In the genomic region with DNA sequence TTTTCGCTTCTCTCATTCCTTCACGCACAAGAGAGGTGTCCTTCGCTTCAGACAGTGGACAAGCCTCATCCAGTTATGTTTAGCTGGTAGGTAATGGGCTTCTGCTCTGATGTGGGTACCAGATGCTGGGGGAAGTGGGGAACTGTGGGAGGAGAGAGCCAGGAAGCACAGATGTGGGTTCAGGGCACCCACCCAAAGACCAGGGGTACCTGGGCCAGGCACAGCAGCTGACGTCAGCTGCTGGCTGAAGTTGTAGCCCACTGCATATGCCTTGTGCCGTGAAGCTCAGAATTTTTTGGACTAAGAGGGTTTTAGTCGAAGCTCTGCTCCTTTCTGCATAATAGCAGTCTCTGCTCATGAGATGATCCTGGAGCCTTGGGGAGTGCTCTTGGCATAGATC, we compare ENCODE assay signal across 16 mouse cellular contexts.
"Had no signal": no experiment of that assay in that cellular context is flagged by ENCODE, and none has a peak within 500 bp of the region (broad histone marks: within the 10 kb centered on the region; RNA-seq: fewer than 3 reads in every experiment).

No protein-coding gene starts in this region.

- DNase-seq: retina, postnatal 1 day; right cerebral cortex, adult 18-20 months; right cerebral cortex, postnatal 14 days; right cerebral cortex, postnatal 25 days; right cerebral cortex, postnatal 4 days; spleen, adult 18-20 months; thymus, adult 18-20 months; thymus, adult 2 months; thymus, postnatal 14 days; thymus, postnatal 25 days; thymus, postnatal 36 days; thymus, postnatal 4 days had no signal

- H3K4me1 ChIP-seq: neural tube, embryonic 13.5 days; neural tube, embryonic 15.5 days; stomach, embryonic 15.5 days had no signal

- H3K27ac ChIP-seq: neural tube, embryonic 13.5 days; neural tube, embryonic 15.5 days; stomach, embryonic 15.5 days; stomach, postnatal 0 days had no signal

- H3K9me3 ChIP-seq: neural tube, embryonic 13.5 days; neural tube, embryonic 15.5 days; stomach, embryonic 15.5 days had no signal

- H3K4me3 ChIP-seq: neural tube, embryonic 13.5 days; neural tube, embryonic 15.5 days; stomach, embryonic 15.5 days had no signal

- H3K36me3 ChIP-seq: neural tube, embryonic 13.5 days; neural tube, embryonic 15.5 days; stomach, embryonic 15.5 days had no signal

- H3K9ac ChIP-seq: neural tube, embryonic 13.5 days; neural tube, embryonic 15.5 days; stomach, embryonic 15.5 days had no signal

- H3K4me2 ChIP-seq: neural tube, embryonic 13.5 days; neural tube, embryonic 15.5 days; stomach, embryonic 15.5 days had no signal

- H3K27me3 ChIP-seq: neural tube, embryonic 13.5 days; neural tube, embryonic 15.5 days; stomach, embryonic 15.5 days had no signal
